Mouse (Mus musculus): ENCODE measurements around the gene Spata17. TPM values are rescaled to one million over a fixed set of nuclear protein-coding genes. Genes with fewer than 3 reads are reported as not detected.

Spata17 gene
- polyA plus RNA-seq, 2 experiments = 0.19 TPM

DNA sequence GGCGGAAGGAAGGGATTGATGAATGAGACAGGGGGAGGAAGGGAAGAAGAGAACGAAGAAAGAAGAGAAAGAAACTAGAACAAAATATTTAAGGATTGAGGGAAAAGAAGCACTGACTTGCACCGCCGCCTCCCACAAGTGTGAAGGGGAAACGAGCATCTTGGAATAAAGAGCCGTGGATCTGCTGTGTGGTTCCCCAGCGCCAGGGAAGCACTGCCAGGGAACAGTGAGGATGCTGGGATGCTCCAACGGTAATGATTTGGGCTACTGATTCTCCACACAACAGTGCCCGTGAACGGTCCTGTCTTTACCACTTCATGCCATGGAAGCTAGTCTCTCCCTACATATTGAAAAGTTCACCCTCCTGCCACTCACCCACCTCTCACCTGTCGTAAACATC is 89.5 kb downstream of the Spata17 start:
- Histone ChIP-seq H3K9ac (ENCODE audit: low read depth, low read length, severe bottlenecking) (no peak overlapping the region), H3K4me2 (replicated peaks; ENCODE audit: low read depth, low read length, severe bottlenecking) (no peak overlapping the region), H3K27ac (replicated peaks; ENCODE audit: low read depth, low read length) (no peak overlapping the region), H3K4me1 (ENCODE audit: control insufficient read depth, insufficient read depth, low read length) (no peaks in the 10 kb centered on the region), H3K27me3 (ENCODE audit: control insufficient read depth, insufficient read depth, low read length) (no peaks in the 10 kb centered on the region), H3K36me3 (ENCODE audit: control insufficient read depth, insufficient read depth, low read length) (no peaks in the 10 kb centered on the region), H3K4me3 (replicated peaks; ENCODE audit: low read length) (no peak overlapping the region), H3K9me3 (ENCODE audit: control insufficient read depth, low read length) (no peaks in the 10 kb centered on the region)
- DNase-seq (ENCODE audit: low spot score) (no peak), ATAC-seq (ENCODE audit: low FRiP score, low read depth) (no peak)
- TF ChIP-seq POLR2A (IDR thresholded peaks at IDR 0.05; ENCODE audit: borderline replicate concordance, extremely low read depth, insufficient read depth, insufficient read length) = no peak
- WGBS = 88% methylated on average over 11 of the region's 11 CpGs

DNA sequence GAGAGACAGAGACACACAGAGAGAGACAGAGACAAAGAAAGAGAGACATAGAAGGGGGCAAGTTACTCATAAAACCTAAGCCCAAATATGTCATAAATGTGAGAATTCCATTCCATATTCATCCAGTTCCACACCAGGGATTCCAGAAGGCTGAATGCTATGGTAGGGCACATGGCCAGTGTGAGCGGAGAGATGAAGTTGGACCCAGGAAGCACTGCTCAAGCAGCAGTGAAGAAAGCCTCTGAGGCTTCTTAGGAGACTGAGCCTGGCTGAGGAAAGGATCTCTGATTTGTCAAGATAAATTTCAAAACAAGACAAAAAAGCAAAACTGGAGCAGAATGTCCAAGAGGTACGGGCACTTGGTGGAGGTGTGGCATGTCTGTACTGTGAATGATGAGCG is 90.3 kb downstream of the Spata17 start:
- no peak overlapping the region for H3K9ac ChIP-seq (ENCODE audit: low read depth, low read length, severe bottlenecking)
- DNase-seq (ENCODE audit: low spot score) (no peak), ATAC-seq (ENCODE audit: low FRiP score, low read depth) (no peak)
- H3K27ac ChIP-seq (replicated peaks; ENCODE audit: low read depth, low read length) = no peak overlapping the region
- TF ChIP-seq POLR2A (IDR thresholded peaks at IDR 0.05; ENCODE audit: borderline replicate concordance, extremely low read depth, insufficient read depth, insufficient read length) = no peak
- 67% methylated on average over 3 of the region's 3 CpGs for WGBS
- no peaks in the 10 kb centered on the region for H3K9me3 ChIP-seq (ENCODE audit: control insufficient read depth, low read length)
- H3K4me2 ChIP-seq (replicated peaks; ENCODE audit: low read depth, low read length, severe bottlenecking) = no peak overlapping the region
- H3K27me3 ChIP-seq (ENCODE audit: control insufficient read depth, insufficient read depth, low read length) = no peaks in the 10 kb centered on the region
- no peak overlapping the region for H3K4me3 ChIP-seq (replicated peaks; ENCODE audit: low read length)
- H3K4me1 ChIP-seq (ENCODE audit: control insufficient read depth, insufficient read depth, low read length) = no peaks in the 10 kb centered on the region
- H3K36me3 ChIP-seq (ENCODE audit: control insufficient read depth, insufficient read depth, low read length) = no peaks in the 10 kb centered on the region

DNA sequence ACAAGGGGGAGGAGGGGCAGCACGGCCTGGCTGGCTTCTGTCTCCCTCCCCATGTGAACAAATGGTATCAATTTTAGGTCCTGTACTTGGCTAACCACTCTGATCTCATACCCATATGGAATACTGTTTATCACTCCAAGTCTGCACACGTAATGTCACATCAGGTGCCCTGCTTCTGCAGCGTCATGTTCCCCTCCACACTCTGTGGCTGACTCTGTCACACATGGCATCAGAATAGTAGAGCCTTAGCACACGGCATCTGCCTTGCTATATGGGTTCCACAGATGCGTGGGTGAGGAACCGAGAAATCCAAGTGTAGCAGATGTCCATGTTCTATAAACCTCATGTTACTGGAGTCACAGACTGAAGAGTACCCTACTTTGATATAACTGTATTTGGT is 96.0 kb downstream of the Spata17 start:
- H3K9ac ChIP-seq (ENCODE audit: low read depth, low read length, severe bottlenecking) = no peak overlapping the region
- no peaks in the 10 kb centered on the region for H3K9me3 ChIP-seq (ENCODE audit: control insufficient read depth, low read length)
- WGBS = 86% methylated on average over 6 of the region's 6 CpGs
- no peak for TF ChIP-seq POLR2A (IDR thresholded peaks at IDR 0.05; ENCODE audit: borderline replicate concordance, extremely low read depth, insufficient read depth, insufficient read length)
- no peaks in the 10 kb centered on the region for H3K4me1 ChIP-seq (ENCODE audit: control insufficient read depth, insufficient read depth, low read length)
- H3K4me2 ChIP-seq (replicated peaks; ENCODE audit: low read depth, low read length, severe bottlenecking) = no peak overlapping the region
- no peaks in the 10 kb centered on the region for H3K27me3 ChIP-seq (ENCODE audit: control insufficient read depth, insufficient read depth, low read length)
- DNase-seq (ENCODE audit: low spot score) (no peak), ATAC-seq (ENCODE audit: low FRiP score, low read depth) (no peak)
- H3K36me3 ChIP-seq (ENCODE audit: control insufficient read depth, insufficient read depth, low read length) = no peaks in the 10 kb centered on the region
- no peak overlapping the region for H3K27ac ChIP-seq (replicated peaks; ENCODE audit: low read depth, low read length)
- H3K4me3 ChIP-seq (replicated peaks; ENCODE audit: low read length) = no peak overlapping the region

DNA sequence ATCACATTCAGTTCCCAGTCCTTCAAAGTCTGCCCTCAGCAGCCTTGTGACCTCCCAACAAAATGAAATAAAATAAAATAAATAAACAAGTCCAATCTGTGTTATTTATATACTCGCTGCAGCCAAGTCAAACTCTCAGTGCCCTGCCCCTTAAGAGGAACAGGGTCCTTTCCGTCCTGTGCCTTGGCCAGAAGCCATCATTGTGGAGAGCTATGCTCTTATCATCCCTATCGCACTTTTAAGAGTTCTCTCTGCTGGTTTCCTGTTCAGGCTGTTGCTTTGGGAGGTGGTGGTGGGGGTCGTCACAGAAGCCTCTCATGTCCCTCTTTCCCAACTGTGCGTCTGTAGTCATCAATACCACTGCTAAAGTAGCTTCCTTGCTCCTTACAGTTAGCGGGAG is 97.2 kb downstream of the Spata17 start:
- no peak overlapping the region for H3K9ac ChIP-seq (ENCODE audit: low read depth, low read length, severe bottlenecking)
- H3K27ac ChIP-seq (replicated peaks; ENCODE audit: low read depth, low read length) = no peak overlapping the region
- WGBS = 87% methylated on average over 6 of the region's 6 CpGs
- no peak for DNase-seq (ENCODE audit: low spot score)
- no peak for ATAC-seq (ENCODE audit: low FRiP score, low read depth)
- H3K9me3 ChIP-seq (ENCODE audit: control insufficient read depth, low read length) = no peaks in the 10 kb centered on the region
- no peak for TF ChIP-seq POLR2A (IDR thresholded peaks at IDR 0.05; ENCODE audit: borderline replicate concordance, extremely low read depth, insufficient read depth, insufficient read length)
- H3K27me3 ChIP-seq (ENCODE audit: control insufficient read depth, insufficient read depth, low read length) = no peaks in the 10 kb centered on the region
- H3K4me1 ChIP-seq (ENCODE audit: control insufficient read depth, insufficient read depth, low read length) = no peaks in the 10 kb centered on the region
- no peak overlapping the region for H3K4me2 ChIP-seq (replicated peaks; ENCODE audit: low read depth, low read length, severe bottlenecking)
- H3K4me3 ChIP-seq (replicated peaks; ENCODE audit: low read length) = no peak overlapping the region
- H3K36me3 ChIP-seq (ENCODE audit: control insufficient read depth, insufficient read depth, low read length) = no peaks in the 10 kb centered on the region

DNA sequence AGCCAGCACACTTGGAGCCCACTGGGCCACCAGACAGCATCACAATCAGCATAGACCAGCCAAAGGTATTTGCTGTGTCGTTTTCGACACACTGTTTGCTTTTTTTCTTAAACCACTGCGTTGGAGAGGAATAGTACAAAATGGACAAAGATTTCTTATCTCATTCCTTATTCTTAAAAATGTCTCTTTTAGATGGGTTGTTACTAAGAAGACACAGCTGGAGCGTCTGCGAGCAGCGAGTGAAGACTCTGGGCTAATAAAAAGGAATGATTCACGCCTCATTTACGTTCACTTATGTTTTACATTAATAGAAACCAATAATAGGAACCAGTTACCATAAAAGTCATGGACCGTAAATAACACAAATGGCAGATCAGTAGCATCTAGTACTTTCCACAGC is 101.5 kb downstream of the Spata17 start:
- WGBS = 52% methylated on average over 9 of the region's 9 CpGs
- TF ChIP-seq POLR2A (IDR thresholded peaks at IDR 0.05; ENCODE audit: borderline replicate concordance, extremely low read depth, insufficient read depth, insufficient read length) = no peak
- H3K4me3 ChIP-seq (replicated peaks; ENCODE audit: low read length) = no peak overlapping the region
- no peaks in the 10 kb centered on the region for H3K27me3 ChIP-seq (ENCODE audit: control insufficient read depth, insufficient read depth, low read length)
- no peaks in the 10 kb centered on the region for H3K9me3 ChIP-seq (ENCODE audit: control insufficient read depth, low read length)
- no peak overlapping the region for H3K27ac ChIP-seq (replicated peaks; ENCODE audit: low read depth, low read length)
- DNase-seq (ENCODE audit: low spot score) (no peak), ATAC-seq (ENCODE audit: low FRiP score, low read depth) (no peak)
- H3K4me2 ChIP-seq (replicated peaks; ENCODE audit: low read depth, low read length, severe bottlenecking) = no peak overlapping the region
- H3K4me1 ChIP-seq (ENCODE audit: control insufficient read depth, insufficient read depth, low read length) = no peaks in the 10 kb centered on the region
- no peak overlapping the region for H3K9ac ChIP-seq (ENCODE audit: low read depth, low read length, severe bottlenecking)
- H3K36me3 ChIP-seq (ENCODE audit: control insufficient read depth, insufficient read depth, low read length) = no peaks in the 10 kb centered on the region

DNA sequence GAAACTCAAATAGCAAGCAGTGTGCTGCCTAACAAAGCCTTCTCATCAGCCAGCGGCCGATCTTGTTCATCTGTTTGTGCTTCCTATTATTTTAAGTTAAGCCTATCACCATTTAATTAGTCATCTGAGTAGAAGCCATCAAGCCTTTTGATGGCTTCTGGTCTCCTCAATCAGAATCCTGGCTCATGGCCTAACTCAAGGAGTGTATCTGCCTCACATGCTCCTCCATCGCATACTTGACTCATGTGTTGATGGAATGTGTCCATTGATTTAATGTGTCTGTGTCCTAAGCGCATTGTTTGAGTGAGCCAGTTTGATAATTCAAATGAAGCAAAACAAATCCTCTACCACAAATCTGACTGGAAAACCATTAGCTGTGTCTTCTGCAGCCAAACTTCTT is 113.1 kb downstream of the Spata17 start:
- no peak for DNase-seq (ENCODE audit: low spot score)
- H3K4me2 ChIP-seq (replicated peaks; ENCODE audit: low read depth, low read length, severe bottlenecking) = no peak overlapping the region
- 96% methylated on average over 4 of the region's 4 CpGs for WGBS
- TF ChIP-seq POLR2A (IDR thresholded peaks at IDR 0.05; ENCODE audit: borderline replicate concordance, extremely low read depth, insufficient read depth, insufficient read length) = no peak
- H3K27ac ChIP-seq (replicated peaks; ENCODE audit: low read depth, low read length) = no peak overlapping the region
- H3K4me3 ChIP-seq (replicated peaks; ENCODE audit: low read length) = no peak overlapping the region
- no peaks in the 10 kb centered on the region for H3K27me3 ChIP-seq (ENCODE audit: control insufficient read depth, insufficient read depth, low read length)
- no peak overlapping the region for H3K9ac ChIP-seq (ENCODE audit: low read depth, low read length, severe bottlenecking)
- H3K4me1 ChIP-seq (ENCODE audit: control insufficient read depth, insufficient read depth, low read length) = no peaks in the 10 kb centered on the region
- peaks cover 5% of the 10 kb centered on the region; the same call in 1 of the 2 replicates for H3K9me3 ChIP-seq (ENCODE audit: control insufficient read depth, low read length)
- no peaks in the 10 kb centered on the region for H3K36me3 ChIP-seq (ENCODE audit: control insufficient read depth, insufficient read depth, low read length)
- ATAC-seq (ENCODE audit: low FRiP score, low read depth) = no peak

Data from limb, embryonic 14.5 days (tissue).